Mouse (Mus musculus) erythroblast, embryonic 14.5 days (primary cell): ENCODE results near the gene Ccdc187.

Source experiments
- GATA1 ChIP-seq: IDR thresholded peaks from 2 replicates; pipeline ENCODE4 v1.6.1; 2012; ENCODE audit warnings: low read length, inconsistent platforms, mixed read lengths
- TAL1 ChIP-seq: IDR thresholded peaks from 3 replicates; pipeline ENCODE4 v1.6.1; 2012; ENCODE audit warnings: low read length, inconsistent platforms, mixed read lengths

DNA sequence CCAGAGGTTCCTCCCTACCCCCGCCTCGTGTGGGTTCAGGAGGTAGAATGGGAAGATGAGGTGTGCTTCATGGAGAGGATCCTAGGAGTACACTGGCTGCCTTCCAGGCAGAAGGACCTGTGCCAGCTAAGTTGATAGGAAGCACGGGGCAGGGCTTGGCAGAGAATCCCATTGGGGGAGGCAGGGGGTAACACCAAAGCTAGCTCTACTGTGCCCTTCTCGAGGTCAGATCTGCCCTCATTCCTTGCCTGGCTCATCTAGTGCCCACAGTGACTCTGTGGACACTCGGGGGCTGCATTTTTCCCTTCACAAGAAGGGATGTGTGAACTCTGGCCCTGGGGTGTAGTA, 44.8 kb upstream of the Ccdc187 start:
- TF ChIP-seq TAL1 (no peak), GATA1 (no peak)
